Mouse (Mus musculus) embryo, embryonic 11.5 days (tissue): ENCODE results near the gene Ipo13.

Experiments
- DNase-seq: peaks from one replicate; pipeline ENCODE4 v3.0.0-alpha.2; 2012; ENCODE audit warnings: low read depth, low spot score

Ipo13 gene

DNA sequence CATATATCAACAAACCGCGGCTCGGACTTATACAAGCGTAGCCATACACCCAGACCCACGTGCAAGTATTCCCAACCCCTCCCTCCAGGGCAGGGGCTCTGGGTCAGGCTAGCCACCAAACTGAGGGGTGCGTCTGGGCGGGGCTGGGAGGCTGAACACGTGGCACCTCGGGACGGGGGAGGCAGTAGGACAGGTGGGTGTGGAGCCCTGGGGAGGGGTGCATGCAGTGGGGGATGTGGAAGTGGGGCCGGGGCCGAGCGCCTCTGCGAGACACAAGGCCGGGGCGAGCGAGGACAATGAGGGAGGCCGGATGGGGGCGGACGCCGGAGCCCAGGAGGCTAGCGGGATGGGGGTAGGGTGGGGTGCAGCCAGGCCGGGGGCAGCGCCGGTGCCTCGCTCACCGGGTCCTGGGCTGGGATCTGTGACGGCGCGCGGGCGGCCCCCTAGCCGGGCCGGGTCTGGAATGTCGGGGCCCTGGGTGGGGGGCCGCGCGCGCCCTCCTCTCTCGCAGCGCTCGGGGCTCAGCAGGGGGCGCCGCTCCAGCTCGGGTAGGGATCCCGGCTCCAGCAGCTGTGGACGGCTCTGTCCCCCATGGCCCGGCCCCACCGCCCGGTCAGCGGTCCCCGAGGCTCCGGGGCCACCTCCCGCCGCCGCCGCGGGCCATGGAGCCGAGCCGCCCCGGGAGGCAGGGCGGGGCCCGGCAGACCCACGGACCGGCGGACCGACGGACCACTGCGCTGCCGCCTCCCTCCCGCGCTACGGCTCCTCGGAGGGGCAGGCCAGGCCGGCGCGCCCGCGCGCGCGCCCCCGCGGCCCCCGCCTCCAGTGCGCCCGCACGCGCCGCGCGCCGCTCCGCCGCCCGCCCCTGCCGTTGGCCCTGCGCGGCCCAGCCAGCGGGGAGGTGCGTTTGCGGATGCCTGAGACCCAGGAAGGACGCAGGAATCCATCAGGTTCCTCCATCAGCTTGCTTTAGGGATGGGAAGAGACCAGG is 31.8 kb downstream of the Ipo13 start, which contains the start of gene B4galt2:
Gene B4galt2 (minus strand): TSS at position 787 of the 991 bp plus-strand sequence.
- DNase-seq = peak; percentile 46

DNA sequence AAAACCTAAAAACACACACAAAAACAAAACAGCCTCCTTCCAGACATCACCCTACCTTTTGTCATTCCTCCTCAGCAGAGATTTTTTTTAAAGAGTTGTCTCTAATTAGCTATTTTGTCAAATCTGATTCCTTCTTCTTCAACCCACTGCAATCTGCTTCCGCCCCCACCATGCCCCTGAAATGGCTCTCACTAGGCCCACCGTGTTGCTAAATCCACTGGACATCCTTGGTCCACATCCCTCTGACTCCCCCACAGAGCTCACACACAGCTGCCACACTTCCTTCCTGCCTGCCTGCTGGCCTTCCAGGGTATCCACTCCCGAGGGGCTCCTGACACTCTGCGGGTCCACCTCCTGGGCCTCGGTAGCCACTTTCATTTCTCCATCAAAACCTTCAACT is 36.1 kb downstream of the Ipo13 start:
- no peak for DNase-seq

DNA sequence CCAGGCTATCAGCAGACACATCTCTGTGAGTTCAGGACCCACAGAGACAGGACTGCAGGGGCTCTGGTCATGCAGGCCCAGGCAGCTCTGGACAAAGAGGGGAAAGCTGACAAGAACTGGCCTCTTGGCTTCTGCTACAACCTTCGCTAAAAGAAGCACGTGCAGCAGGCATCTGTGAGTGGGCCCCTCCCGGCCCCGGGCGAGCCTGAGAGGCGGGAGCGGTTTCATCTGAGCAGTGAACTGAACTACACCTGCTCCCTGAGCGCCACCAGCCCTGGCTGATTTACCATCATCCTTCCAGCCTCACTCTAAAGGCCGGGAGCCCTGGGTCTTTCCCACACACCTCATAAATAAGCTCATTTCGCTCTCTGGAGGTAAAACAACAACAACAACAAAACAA is 36.5 kb downstream of the Ipo13 start:
- DNase-seq = no peak

DNA sequence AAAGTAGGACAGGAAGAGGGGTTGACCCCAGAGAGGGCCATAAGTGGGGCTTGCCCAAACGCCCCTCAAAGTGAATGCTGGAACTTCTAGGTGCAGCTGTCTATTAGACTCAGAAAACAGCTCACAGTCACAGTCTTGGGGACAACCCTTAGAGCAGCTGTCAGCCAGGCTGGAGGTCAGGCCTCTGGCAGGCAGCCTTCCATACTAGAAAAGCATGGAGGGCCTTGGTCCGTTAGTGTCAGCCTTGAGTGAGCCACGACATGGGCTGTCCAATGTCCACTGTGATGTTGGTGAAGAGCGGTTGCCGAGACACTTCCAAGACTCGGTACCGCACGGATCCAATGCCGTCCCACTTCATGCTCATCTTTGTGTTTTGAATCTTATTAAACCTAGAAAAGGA is 41.2 kb downstream of the Ipo13 start:
- no peak for DNase-seq

DNA sequence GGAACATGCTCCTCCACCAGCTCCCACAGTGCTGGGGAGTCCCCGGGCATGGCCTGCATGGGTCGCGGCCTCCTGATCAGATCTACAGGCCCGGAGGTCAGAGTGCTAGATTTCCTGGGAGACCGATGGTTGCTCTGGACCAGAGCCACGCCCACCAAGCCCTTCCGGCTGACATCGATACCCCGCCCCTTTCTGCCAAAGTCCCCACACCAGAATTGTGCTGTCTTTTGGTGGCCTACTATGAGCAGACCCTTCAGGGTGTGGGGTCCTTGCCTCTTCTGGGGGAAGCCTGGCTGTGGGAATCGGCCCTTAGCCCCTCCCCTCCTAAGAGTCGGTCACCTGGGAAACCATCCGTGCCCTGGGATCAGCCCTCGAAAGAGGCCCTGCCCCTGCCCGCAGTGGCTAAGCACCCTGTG is 42.3 kb downstream of the Ipo13 start, which contains the start of gene Ccdc24:
Gene Ccdc24 (minus strand): TSS at position 87 of the 416 bp plus-strand sequence.
- DNase-seq = no peak

DNA sequence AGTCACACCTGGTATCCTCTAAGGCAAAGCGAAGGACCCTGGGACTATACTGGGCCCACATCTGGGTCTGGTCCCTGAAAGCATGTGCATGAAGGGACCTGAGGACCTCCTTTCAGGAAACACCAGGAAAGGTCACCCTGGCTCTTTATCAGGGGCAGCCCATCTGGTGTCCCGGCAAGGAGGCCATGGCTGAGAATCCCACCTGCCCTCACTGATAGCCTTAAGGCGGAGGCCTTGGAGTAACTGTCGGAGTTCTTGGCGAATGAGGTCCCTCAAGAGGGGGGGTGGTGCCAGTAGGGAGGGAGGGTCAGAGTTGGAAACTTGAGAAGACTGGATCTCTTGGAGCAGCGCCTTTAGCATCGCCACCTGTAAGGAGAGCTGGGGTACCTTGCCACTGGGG is 43.0 kb downstream of the Ipo13 start:
- no peak for DNase-seq

DNA sequence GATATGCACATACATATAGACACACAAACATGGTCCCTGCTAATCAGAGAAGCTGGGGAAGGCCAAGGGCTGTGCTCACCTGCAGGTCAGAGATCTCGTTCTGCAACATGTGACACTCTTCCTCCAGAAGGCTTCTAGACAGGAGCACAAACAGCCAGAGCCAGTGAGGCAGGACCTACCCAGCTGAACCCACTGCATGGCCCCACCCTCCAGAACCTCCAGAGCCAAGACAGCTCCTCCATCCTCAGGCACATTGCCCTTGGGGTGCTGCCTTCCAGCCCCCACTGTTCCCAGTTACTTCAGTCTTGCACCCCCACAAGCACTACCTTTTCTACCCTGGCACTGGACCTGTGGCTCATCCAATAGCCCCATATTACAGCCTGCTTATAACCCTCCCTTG is 44.4 kb downstream of the Ipo13 start:
- DNase-seq = no peak

DNA sequence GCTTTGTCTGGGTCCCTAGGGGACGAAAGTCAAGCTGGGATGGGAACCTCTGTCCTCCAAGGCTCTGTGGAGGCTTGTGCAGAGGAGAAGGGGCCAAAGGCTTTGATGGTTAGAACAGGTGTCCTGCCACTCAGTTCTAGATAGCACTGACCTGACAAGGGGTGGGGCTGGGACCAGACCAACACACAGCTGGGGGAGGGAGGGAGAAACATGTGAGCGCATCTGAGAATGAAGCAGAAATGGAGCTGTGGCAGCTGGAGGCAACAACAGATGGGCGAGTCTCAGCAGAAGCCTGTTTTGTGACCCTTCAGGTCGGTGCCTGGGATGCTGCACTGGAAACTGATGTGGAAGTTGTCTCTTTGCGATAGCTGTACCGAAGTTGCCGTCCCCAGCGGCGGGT is 45.5 kb downstream of the Ipo13 start:
- no peak for DNase-seq

DNA sequence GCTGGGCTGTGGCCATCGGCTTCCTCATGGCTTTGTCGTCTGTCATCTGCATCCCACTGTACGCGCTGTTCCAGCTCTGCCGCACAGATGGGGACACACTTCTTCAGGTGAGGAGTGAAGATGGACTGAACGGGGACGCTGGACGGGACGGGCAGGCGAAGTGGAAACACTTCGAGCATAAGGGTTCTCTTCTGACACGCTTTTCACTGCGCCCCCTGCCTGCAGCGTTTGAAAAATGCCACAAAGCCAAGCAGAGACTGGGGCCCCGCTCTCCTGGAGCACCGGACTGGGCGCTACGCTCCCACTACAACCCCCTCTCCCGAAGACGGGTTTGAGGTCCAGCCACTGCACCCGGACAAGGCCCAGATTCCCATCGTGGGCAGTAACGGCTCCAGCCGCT is 47.0 kb downstream of the Ipo13 start:
- peak; percentile 52 for DNase-seq

DNA sequence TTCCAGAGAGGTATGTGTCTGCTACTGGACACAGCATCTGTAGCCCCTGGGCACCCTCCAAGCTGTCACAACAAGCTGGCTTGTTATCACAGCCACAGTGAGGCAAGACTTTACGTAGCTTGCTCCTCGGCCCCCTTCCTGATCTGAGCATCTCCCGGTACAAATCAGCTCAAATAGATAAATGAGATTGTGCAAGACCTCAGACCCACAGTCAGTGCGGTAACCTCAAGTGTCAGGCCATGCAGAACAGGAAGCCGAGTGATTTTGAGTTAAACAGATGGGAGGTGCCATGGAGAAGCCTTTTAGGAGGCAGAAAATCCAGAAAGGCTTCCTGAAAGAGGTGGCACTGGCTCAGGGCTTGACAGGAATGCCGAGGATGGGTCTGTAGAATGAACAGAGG is 47.8 kb downstream of the Ipo13 start:
- no peak for DNase-seq

DNA sequence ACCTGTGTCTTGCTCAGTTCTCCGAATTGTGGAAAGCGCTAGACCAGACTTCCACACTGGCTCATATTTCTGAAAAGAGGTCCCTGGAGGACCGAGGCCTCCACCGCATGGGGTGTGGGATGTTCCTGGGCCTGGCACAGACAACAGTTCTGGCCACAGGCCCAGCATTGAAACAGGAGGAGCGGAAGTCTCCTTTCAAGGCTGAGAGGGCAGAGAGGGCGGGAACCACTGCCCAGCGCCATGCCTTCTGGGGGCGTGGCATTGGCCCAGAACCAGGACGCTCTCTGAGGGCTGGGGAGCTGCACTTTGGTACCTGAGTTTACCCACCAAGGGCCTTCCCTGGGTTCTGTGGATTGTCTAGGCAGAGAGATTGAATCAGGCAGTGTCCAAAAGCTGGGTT is 48.7 kb downstream of the Ipo13 start:
- no peak for DNase-seq

DNA sequence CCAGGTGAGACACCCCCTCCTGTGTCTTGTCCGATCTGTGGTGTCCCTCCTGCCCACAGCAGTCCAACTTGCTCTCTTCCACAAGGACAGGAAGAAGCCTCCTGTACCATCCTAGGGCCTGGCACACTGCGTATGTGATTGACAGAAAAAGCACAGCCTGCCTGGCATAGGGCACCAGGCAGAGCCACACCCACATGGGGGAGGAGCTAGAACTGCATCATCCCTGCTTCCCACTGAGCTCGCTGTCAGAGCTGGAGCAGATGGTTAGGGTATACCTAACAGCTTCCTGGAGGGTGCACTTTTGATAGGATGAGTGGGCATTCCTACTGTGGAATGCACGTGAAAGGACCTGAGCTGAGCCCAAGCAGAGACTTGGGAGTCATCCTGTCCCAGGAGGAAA is 52.0 kb downstream of the Ipo13 start:
- DNase-seq = no peak

DNA sequence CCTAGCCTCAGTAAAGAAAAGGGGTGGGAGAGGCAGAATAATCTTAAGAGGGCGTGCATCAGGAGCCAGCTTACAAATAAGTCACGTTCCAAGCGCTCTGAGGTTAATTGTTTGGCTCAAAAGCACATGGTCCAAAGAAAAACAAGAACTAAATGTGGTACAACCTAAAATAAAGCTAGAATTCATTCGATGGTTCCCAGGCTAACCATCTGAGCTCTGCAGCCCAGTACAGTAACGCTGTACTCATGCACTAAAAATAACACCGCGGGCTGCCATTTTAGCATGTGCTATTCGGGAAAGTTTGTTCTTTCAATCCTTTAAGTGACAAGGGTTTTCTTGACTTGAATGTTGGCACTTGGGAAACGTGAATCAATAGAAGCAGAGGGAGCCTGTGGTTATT is 54.2 kb downstream of the Ipo13 start:
- no peak for DNase-seq

DNA sequence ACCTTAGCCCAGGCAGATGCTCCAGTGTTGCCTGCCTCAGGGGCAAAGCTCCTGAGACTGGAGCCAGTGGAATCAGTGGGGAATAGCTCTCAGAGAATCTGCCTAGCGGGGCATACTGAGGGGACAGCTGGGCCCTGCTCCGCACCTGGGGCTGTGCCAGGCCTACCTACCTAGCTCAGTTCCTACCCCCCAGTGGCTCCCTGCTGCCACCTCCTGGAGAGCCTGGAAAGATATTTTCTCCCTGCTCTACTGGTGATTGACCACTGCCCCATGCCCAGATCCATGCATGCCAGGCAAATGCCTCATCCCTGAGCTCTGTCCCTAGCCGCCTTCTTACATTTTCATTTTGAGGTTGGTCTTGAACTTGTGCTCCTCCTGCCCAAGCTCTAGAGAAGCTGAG is 56.0 kb downstream of the Ipo13 start:
- DNase-seq = no peak

DNA sequence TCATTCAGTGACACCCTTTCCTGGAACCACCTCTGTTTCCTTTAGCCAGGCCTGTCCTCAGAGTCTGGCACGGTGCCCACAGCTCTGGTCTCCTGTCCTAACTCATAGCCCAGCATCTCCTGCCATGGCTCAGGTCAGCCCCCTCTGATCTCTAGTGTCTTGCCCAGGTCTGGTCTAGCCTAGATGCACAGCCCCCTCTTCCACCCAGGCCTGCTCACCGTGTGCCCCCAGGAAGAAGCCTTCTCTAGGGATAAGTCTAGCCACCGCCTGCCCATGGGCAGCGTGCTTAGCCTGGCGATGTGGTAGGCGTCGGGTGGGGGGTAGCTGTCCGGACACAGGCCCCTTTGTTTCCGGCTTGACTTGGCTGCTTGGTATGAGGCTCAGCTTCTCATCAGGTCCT is 59.7 kb downstream of the Ipo13 start:
- DNase-seq = no peak

DNA sequence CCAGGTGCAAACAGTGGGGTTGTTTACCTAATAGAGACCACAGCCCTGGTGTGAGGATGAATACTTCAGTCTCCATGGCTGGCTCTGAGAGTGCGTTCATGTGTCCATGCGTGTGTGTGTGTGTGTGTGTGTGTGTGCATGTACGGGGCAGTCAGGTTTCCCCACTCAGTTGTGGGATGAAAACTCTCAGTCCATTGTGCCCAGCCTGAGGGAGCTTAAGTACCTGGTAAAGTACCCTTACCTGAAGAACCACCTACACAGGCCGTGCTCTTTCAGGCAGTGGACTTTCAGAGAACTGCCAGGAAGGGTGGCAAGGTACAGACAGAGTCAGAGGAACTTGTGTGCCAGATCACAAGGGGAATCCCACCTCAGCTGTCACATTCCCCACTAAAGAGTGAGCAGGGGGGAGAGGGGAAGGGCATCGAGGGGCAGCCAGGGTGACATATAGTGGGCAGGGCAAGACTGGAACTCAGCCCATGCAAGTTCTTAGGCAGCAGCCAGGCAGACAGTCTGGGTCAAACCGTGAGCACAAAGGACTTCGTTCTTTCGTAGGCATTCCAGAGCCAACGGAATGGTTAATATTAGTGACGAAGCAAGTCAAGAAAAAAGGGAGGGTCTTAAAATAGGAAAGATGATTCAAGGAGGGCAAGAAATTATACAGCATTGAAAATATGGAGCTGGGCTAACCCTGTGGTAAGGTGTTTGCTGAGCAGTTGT is 62.5 kb downstream of the Ipo13 start:
- no peak for DNase-seq

DNA sequence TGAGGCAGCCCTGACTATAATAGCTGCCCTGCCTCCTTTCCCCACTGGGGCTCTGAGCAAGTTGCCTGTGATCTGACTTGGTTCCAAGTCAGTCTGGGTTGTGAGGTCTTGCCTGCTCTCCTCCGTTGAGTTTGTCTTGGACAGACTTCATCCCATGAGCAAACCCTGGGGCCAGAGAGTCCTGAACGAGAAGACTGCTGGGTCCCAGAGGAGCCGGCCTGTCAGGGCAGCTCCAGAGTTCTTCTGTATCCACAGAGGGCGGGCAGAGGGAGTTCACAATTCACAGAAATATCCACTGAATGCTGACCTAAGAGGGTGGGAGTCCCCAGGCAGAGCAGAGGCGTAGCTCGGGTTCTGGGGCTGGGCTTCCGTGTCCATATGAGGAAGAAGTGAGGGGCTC is 63.9 kb downstream of the Ipo13 start:
- no peak for DNase-seq

DNA sequence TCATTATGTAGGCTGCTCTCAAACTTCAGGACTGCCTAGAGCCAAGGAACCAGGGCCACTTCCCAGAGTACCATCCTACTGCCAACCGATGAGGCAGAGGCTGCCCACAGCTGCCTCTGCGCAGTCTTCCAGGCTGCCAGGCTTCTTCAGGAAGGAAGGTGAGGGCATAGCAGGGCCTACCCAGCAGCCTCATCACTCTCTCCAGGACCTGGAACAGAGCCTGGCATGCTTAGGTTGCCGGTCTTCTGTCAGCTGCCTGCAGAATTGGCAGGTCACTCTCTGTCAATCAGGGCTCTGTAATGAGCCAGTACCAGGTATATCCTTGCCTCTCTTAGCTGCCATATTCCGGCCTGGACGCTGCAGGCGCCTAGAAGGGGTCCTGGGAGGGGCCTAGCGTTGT is 64.6 kb downstream of the Ipo13 start:
- no peak for DNase-seq

DNA sequence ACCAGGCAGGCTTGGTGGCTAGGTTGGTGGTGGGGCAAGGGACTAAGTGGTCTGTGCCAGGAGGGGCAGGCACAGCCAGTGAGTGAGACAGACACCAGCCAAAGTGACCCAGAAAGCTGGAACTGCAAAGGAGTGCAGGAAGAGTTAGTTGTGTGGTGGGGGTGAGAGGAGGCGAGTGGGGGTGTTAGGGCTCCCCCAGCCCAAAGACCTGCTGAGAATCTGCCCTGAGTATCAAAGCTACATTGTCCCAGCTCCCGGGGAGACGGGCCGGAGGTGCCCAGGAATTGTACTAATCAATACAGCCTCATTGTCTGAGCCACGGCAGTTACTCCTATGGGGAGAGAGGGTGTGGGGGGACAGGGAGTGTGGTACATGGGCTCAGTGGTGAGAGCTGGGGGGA is 65.3 kb downstream of the Ipo13 start:
- DNase-seq = no peak

DNA sequence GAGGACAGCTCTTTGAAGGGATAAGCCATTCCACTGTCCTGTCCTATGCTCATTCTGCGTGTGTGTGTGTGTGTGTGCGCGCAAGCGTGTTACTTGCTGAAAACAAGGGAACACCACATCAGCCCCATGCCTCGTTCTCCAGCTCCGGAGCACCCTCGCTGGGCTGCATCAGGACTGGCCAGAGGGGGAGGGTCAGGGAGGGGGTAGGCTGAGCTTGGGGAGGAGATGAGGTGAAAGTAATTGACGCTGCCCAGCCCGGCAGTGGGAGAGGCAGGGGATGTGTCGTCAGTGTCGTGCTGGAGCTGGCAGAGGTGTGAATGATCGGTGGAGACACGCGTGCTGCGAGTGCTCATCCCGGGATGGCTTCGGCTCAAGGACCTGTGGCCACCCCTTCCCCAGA is 65.7 kb downstream of the Ipo13 start:
- no peak for DNase-seq

DNA sequence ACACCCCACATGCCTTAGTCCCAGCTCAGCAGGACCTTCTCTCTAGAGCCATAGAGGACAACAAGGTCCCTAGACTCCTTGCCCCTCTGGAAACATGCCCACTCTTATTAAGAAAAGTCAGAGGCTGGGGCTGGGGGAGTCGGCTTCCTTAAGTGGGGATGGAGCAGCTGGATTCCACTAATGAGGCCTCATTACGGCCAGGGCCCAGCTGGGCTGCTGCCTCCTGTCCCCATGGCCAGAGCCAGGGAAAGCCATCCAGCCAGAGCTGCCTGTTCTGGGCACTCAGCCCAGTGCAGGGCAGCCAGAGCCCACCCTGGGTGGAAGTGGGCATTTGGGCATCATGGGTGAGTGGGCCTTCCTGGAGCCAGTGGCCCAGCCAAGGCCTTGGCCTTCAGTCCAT is 67.8 kb downstream of the Ipo13 start:
- no peak for DNase-seq

DNA sequence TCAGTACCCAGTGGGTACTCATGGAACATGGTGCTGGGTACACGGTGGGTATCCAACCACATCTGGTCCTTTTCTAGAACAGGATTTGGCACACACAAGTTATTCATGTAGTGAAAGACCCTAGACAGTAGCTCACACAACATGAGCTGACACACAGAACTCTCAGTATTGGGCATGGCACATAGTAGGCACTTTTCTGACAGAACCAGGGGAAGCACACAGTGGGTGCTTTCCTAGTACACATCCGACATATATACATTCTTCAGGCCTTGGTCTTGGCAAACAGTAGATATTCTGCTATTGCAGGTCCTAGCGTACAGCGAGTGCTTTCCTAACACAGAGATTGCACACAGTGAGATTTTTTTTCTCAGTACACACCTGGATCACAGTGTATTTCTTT is 68.5 kb downstream of the Ipo13 start:
- no peak for DNase-seq

DNA sequence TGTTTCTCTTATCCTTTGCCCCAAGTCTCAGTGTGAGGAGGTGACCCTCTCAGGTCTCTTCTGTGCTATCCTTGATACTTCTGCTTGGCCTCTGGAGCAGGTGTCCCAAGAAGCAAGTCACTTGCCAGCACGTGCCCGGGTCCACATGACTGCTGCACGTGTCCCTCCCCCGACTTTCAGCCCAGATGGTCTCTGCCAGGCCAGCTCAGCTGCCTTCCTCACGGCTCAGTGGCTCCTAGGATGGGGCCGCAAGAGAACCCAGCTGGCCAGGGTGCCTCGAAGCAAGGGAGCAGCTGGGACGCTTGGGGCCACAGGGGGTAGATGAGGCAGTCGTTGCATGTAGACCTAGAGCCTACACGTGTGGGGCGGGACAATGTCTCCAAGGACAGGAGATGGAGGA is 69.5 kb downstream of the Ipo13 start:
- no peak for DNase-seq
